Mouse (Mus musculus) small intestine, adult 2 months (tissue): ENCODE measurements around the gene Bmp5.

Source experiments
- CTCF ChIP-seq: fragments of 200-500 bp; IDR thresholded peaks from 2 replicates; pipeline ENCODE4 v1.5.1; 2012; ENCODE audit warnings: low read depth, mild to moderate bottlenecking, control low read depth, inconsistent platforms, low read length, moderate library complexity, mixed read lengths; ENCODE audit not compliant: insufficient replicate concordance, insufficient read length; ENCODE audit errors: extremely low read depth
- POLR2A ChIP-seq: fragments of 200-500 bp; IDR thresholded peaks from 2 replicates; pipeline ENCODE4 v1.6.1; 2012; ENCODE audit warnings: low read depth, mild to moderate bottlenecking, control low read depth, inconsistent platforms, low read length, moderate library complexity

DNA sequence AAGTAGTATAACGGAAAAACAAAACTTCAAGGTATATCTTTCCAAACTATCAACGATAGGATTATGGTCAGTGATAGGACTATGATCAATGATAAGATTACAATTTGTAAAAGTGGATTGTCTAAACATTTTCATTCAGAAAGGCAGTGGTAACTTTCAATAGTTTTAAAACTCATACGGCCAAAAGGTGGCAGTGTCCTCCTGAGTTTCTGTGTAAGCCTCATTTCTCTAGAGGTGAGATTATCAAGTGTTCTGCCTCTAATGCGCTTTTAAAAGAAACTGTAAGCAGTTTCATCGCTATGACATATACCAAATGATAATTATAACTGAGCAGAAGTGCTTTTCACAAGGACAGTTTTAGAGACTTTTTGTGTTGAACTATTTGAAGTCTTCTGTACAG is 12.7 kb upstream of the Bmp5 start:
- TF ChIP-seq POLR2A: no peak
- TF ChIP-seq CTCF: no peak
